9 mouse cellular contexts compared by ENCODE assay signal in genomic region chr2:19682997-19683396, GRCm38 (mm10). TPM values are rescaled to one million over a fixed set of nuclear protein-coding genes. Genes with fewer than 3 reads are reported as not detected.
DNase-seq lines count a peak whose midpoint lies in the region; ATAC-seq and TF ChIP-seq lines count a peak whose summit lies in the region.
"Had no signal": no experiment of that assay in that cellular context is flagged by ENCODE, and none has a peak within 500 bp of the region (broad histone marks: within the 10 kb centered on the region; RNA-seq: fewer than 3 reads in every experiment).

No protein-coding gene starts in this region.

- TF ChIP-seq EP300 in lung, postnatal 0 days (IDR thresholded peaks at IDR 0.05), result no peak

- H3K36me3 ChIP-seq in lung, postnatal 0 days (ENCODE audit: insufficient read depth, low read length), result no peaks in the 10 kb centered on the region
- H3K36me3 ChIP-seq in heart, embryonic 10.5 days, result no peaks in the 10 kb centered on the region
- no peaks in the 10 kb centered on the region for H3K36me3 ChIP-seq in forebrain, embryonic 12.5 days (replicated peaks)

- H3K27me3 ChIP-seq in cerebellum, adult 2 months (ENCODE audit: control insufficient read depth, insufficient read depth, low read length), result no peaks in the 10 kb centered on the region
- no peaks in the 10 kb centered on the region for H3K27me3 ChIP-seq in lung, postnatal 0 days (replicated peaks; ENCODE audit: insufficient read depth, low read length)
- no peaks in the 10 kb centered on the region; the same call in 1 of the 2 replicates for H3K27me3 ChIP-seq in heart, embryonic 10.5 days (ENCODE audit: insufficient read depth, poor library complexity, severe bottlenecking)
- H3K27me3 ChIP-seq in forebrain, embryonic 12.5 days, result no peaks in the 10 kb centered on the region
- H3K27me3 ChIP-seq: megakaryocyte, embryonic 14.5 days had no signal

- 0 out of 2 replicates have a peak, but pooled peaks have one; percentile 23 for ATAC-seq in lung, postnatal 0 days
- ATAC-seq in forebrain, embryonic 12.5 days (ENCODE audit: low FRiP score), result no peak

- H3K9ac ChIP-seq in lung, postnatal 0 days (replicated peaks; ENCODE audit: low read depth), result no peak overlapping the region
- no peak overlapping the region for H3K9ac ChIP-seq in forebrain, embryonic 12.5 days

- 46% methylated on average over 3 of the region's 3 CpGs for WGBS in cerebellum, adult 2 months
- WGBS in bone marrow, adult 2 months, result 39% methylated on average over 3 of the region's 3 CpGs
- 36% methylated on average over 3 of the region's 3 CpGs for WGBS in lung, postnatal 0 days
- 44% methylated on average over 3 of the region's 3 CpGs for WGBS in heart, embryonic 10.5 days
- 51% methylated on average over 3 of the region's 3 CpGs for WGBS in forebrain, embryonic 12.5 days

- no peaks in the 10 kb centered on the region for H3K9me3 ChIP-seq in lung, postnatal 0 days (ENCODE audit: low read length)
- H3K9me3 ChIP-seq in heart, embryonic 10.5 days, result no peaks in the 10 kb centered on the region
- no peaks in the 10 kb centered on the region for H3K9me3 ChIP-seq in forebrain, embryonic 12.5 days
- H3K9me3 ChIP-seq: megakaryocyte, embryonic 14.5 days had no signal

- no peak overlapping the region for H3K27ac ChIP-seq in cerebellum, adult 2 months (ENCODE audit: insufficient read depth, low read length)
- no peak overlapping the region for H3K27ac ChIP-seq in bone marrow, adult 2 months (ENCODE audit: control insufficient read depth, insufficient read depth, low read depth, low read length, poor library complexity)
- no peak overlapping the region for H3K27ac ChIP-seq in lung, postnatal 0 days (ENCODE audit: low read length)
- H3K27ac ChIP-seq in heart, embryonic 10.5 days, result no peak overlapping the region
- no peak overlapping the region for H3K27ac ChIP-seq in forebrain, embryonic 12.5 days

- DNase-seq in cerebellum, adult 2 months, result no peak
- DNase-seq in cerebellum, adult 9-10 months, result no peak
- DNase-seq in 416B (ENCODE audit: low read depth), result peak; percentile 17
- no peak for DNase-seq in lung, postnatal 0 days (ENCODE audit: low spot score)
- DNase-seq in left cerebral cortex, adult 8-10 months (ENCODE audit: low spot score in 2 of 2), result no peak
- no peak for DNase-seq in heart, embryonic 10.5 days (ENCODE audit: low spot score)

- peak; percentile 26; the same call in 1 of the 2 replicates for TF ChIP-seq CTCF in cerebellum, adult 2 months (IDR thresholded peaks at IDR 0.05; ENCODE audit: borderline replicate concordance, insufficient read depth, low read depth, low read length)
- peak; percentile 47 for TF ChIP-seq CTCF in bone marrow, adult 2 months (IDR thresholded peaks at IDR 0.05; ENCODE audit: control insufficient read depth, insufficient read depth, low read length)
- TF ChIP-seq CTCF in lung, postnatal 0 days (IDR thresholded peaks at IDR 0.05), result peak; percentile 63

- no peak overlapping the region for H3K4me3 ChIP-seq in cerebellum, adult 2 months (replicated peaks; ENCODE audit: insufficient read depth, low read depth, low read length)
- H3K4me3 ChIP-seq in bone marrow, adult 2 months (replicated peaks; ENCODE audit: control insufficient read depth, low read depth, low read length), result no peak overlapping the region
- no peak overlapping the region for H3K4me3 ChIP-seq in lung, postnatal 0 days (ENCODE audit: low read depth, low read length)
- H3K4me3 ChIP-seq in heart, embryonic 10.5 days, result no peak overlapping the region
- H3K4me3 ChIP-seq in forebrain, embryonic 12.5 days (replicated peaks), result no peak overlapping the region
- H3K4me3 ChIP-seq: megakaryocyte, embryonic 14.5 days had no signal

- H3K4me2 ChIP-seq in lung, postnatal 0 days (replicated peaks; ENCODE audit: low read depth, low read length), result no peak overlapping the region
- no peak overlapping the region for H3K4me2 ChIP-seq in forebrain, embryonic 12.5 days

- TF ChIP-seq POLR2A in cerebellum, adult 2 months (IDR thresholded peaks at IDR 0.05; ENCODE audit: borderline replicate concordance, insufficient read depth, low read length), result no peak
- no peak for TF ChIP-seq POLR2A in bone marrow, adult 2 months (IDR thresholded peaks at IDR 0.05; ENCODE audit: borderline replicate concordance, control insufficient read depth, low read depth, low read length)

- no peaks in the 10 kb centered on the region for H3K4me1 ChIP-seq in cerebellum, adult 2 months (ENCODE audit: control insufficient read depth, insufficient read depth, low read length)
- no peaks in the 10 kb centered on the region for H3K4me1 ChIP-seq in bone marrow, adult 2 months (ENCODE audit: control insufficient read depth, insufficient read depth, low read length)
- H3K4me1 ChIP-seq in lung, postnatal 0 days (ENCODE audit: insufficient read depth, low read depth, low read length), result no peaks in the 10 kb centered on the region
- no peaks in the 10 kb centered on the region for H3K4me1 ChIP-seq in heart, embryonic 10.5 days
- H3K4me1 ChIP-seq in forebrain, embryonic 12.5 days, result no peaks in the 10 kb centered on the region
- H3K4me1 ChIP-seq: megakaryocyte, embryonic 14.5 days had no signal

RNA-seq across cellular contexts. Expression of gene Otud1, which starts 25.4 kb away (rescaled TPM):
- polyA plus RNA-seq in cerebellum, adult 2 months (2012; rRNA removed), result 6.3 and 6.6 TPM in 2 replicates
- 2.6 TPM in 2 replicates for polyA plus RNA-seq in bone marrow, adult 2 months (2011; ENCODE audit: insufficient read depth, insufficient read length, low replicate concordance, missing spikeins)
- 7.8 and 9.2 TPM in 2 replicates for polyA plus RNA-seq in lung, postnatal 0 days (2015; fragmentation: Nextera tagmentation; extraction: Ambion mirVana)
- 10 to 100 TPM; 16.2 to 21.9 (median 20.7) TPM for total RNA-seq in left cerebral cortex, adult 8-10 months (2022)
- 3.1 and 4.1 TPM in 2 replicates for polyA plus RNA-seq in heart, embryonic 10.5 days (2016; fragmentation: Nextera tagmentation; extraction: Ambion mirVana)
- polyA plus RNA-seq in forebrain, embryonic 12.5 days (2016; fragmentation: Nextera tagmentation; extraction: Ambion mirVana), result 1.2 and 1.3 TPM in 2 replicates
